Mouse (Mus musculus): Measurements from ENCODE around the gene Atf1.

DNA sequence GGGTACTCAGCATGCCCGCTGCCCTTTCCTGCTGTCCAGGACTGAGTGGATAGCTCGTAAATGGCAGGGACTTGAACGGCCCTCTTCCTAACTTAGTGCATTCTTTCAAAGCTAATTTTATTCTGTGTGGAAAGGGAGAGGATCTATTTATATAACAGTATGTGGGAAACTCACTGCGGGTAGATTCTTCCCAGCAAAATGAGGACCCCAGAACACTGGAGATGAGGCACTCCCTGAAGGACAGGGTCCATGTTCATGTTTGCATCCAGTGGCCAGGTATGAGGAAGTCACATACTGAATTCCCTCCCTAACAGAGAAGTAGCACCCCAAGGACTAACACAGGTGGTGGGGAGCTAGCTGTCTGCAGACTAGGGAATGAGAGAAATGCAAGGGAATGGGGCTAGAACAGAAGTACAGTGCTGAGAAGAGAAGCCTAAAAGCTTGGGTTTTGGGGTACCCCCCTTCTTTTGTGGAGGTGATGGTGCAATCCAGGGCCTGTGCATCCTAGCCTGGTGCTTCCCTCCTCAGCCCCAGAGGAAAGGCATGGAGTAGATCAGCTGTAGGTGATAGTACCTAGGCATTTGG, 25.1 kb upstream of the Atf1 start:
- TF ChIP-seq CTCF (IDR thresholded peaks at IDR 0.05; ENCODE audit: low read depth, low read length) (no peak), POLR2A (IDR thresholded peaks at IDR 0.05; ENCODE audit: extremely low read depth, insufficient read depth, low read length) (no peak)

All from liver, adult 2 months (tissue).